Mouse (Mus musculus): ENCODE measurements at regions not wholly inside any gene's neighbourhood (a gene's known extent, or its start where the extent isn't known, plus 50 kb on each side); places are given as distances from the start of the nearest gene placed in this dataset.
"Not testable (repeated sequence)": the region's sequence is repeated elsewhere in the genome, so short reads cannot be mapped to it uniquely, and the experiment has no call there.

GRCm38 (mm10) chr14:47959366-47960280, 161.0 kb upstream of the Peli2 start:
- no peak overlapping the region for H3K9ac ChIP-seq (replicated peaks)
- H3K27ac ChIP-seq = no peak overlapping the region
- 49% methylated on average over 12 of the region's 12 CpGs for WGBS (ENCODE audit: insufficient replicate concordance)
- H3K36me3 ChIP-seq (replicated peaks; ENCODE audit: control insufficient read depth, insufficient read depth, low read depth) = no peaks in the 10 kb centered on the region
- no peak for DNase-seq (ENCODE audit: low read depth in 3 of 3, low spot score in 3 of 3)
- no peak for ATAC-seq (ENCODE audit: insufficient read depth)
- H3K27me3 ChIP-seq (ENCODE audit: control insufficient read depth, insufficient read depth, low read length) = no peaks in the 10 kb centered on the region
- H3K9me3 ChIP-seq (ENCODE audit: control insufficient read depth, low read length) = no peaks in the 10 kb centered on the region
- TF ChIP-seq EP300 (IDR thresholded peaks at IDR 0.05; ENCODE audit: low read depth) (no peak), CTCF (IDR thresholded peaks at IDR 0.05; ENCODE audit: low read depth) (no peak)
- H3K4me3 ChIP-seq (ENCODE audit: insufficient read depth in 1 of 2, low read depth in 2 of 2, low read length in 2 of 2) = no peak overlapping the region
- no peaks in the 10 kb centered on the region for H3K4me1 ChIP-seq (replicated peaks; ENCODE audit: control insufficient read depth in 2 of 2, insufficient read depth in 2 of 2, low read length in 1 of 2)
- no peak overlapping the region for H3K4me2 ChIP-seq (ENCODE audit: low read depth)

DNA sequence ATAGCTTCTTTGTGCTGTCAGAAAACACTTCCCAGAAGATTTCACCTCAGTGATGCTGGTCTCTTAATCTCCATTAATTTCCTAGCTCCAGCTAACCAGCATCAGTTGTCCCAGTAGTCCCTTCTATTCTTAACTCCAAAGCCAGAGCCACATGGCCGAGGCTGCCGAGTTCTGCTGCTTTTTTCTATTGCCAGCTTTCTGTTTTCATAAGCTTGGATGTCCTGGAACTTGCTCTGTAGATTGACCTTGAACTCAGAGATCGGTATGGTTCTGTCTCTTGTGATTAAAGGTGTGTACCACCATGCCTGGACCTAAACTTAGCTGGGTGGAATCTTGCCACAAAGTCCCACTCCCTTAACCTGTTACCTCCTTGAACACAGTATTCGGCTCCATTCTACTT, 155.8 kb upstream of the Peli2 start:
- not testable (repeated sequence) for H3K27me3 ChIP-seq (ENCODE audit: control insufficient read depth, insufficient read depth, low read length); DNase-seq (ENCODE audit: low read depth in 3 of 3, low spot score in 3 of 3); H3K36me3 ChIP-seq (replicated peaks; ENCODE audit: control insufficient read depth, insufficient read depth, low read depth); H3K4me1 ChIP-seq (replicated peaks; ENCODE audit: control insufficient read depth in 2 of 2, insufficient read depth in 2 of 2, low read length in 1 of 2); H3K4me3 ChIP-seq (ENCODE audit: insufficient read depth in 1 of 2, low read depth in 2 of 2, low read length in 2 of 2); H3K27ac ChIP-seq; H3K9ac ChIP-seq (replicated peaks); ATAC-seq (ENCODE audit: insufficient read depth); H3K9me3 ChIP-seq (ENCODE audit: control insufficient read depth, low read length); H3K4me2 ChIP-seq (ENCODE audit: low read depth)
- WGBS (ENCODE audit: insufficient replicate concordance) = 57% methylated on average over 4 of the region's 4 CpGs

- DNase-seq (ENCODE audit: low read depth in 3 of 3, low spot score in 3 of 3) (no peak), ATAC-seq (ENCODE audit: insufficient read depth) (no peak)
- 31% methylated on average over 1 of the region's 1 CpGs for WGBS (ENCODE audit: insufficient replicate concordance)
- no peak overlapping the region for H3K4me3 ChIP-seq (ENCODE audit: insufficient read depth in 1 of 2, low read depth in 2 of 2, low read length in 2 of 2)
- no peak for TF ChIP-seq EP300 (IDR thresholded peaks at IDR 0.05; ENCODE audit: low read depth)
- TF ChIP-seq CTCF (IDR thresholded peaks at IDR 0.05; ENCODE audit: low read depth) = no peak
- no peaks in the 10 kb centered on the region for H3K36me3 ChIP-seq (replicated peaks; ENCODE audit: control insufficient read depth, insufficient read depth, low read depth)
- no peaks in the 10 kb centered on the region for H3K4me1 ChIP-seq (replicated peaks; ENCODE audit: control insufficient read depth in 2 of 2, insufficient read depth in 2 of 2, low read length in 1 of 2)
- H3K27ac ChIP-seq = no peak overlapping the region
- H3K9ac ChIP-seq (replicated peaks) = no peak overlapping the region
- no peak overlapping the region for H3K4me2 ChIP-seq (ENCODE audit: low read depth)
- no peaks in the 10 kb centered on the region for H3K9me3 ChIP-seq (ENCODE audit: control insufficient read depth, low read length)
- no peaks in the 10 kb centered on the region for H3K27me3 ChIP-seq (ENCODE audit: control insufficient read depth, insufficient read depth, low read length)
Measured at GRCm38 (mm10) chr14:47969871-47970270, 150.8 kb upstream of the Peli2 start.

DNA sequence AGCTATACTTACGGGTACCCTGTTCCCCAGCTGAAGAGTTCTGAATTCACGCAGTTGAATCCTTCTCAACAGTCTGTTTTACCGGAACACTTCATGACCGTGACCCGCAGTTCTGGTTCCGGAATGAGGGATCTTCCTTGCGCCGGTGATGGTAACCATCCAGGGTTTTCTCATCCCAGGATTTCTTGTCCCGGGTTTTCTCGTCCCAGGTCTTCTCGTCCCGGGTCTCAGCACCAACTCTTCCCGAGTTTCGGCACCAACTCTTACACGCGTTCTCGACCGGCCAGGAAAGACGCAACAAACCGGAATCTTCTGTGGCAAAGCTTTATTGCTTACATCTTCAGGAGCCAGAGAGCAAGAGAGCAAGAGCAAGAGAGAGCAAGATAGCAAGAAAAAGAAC, 147.5 kb upstream of the Peli2 start:
- H3K4me3 ChIP-seq (ENCODE audit: insufficient read depth in 1 of 2, low read depth in 2 of 2, low read length in 2 of 2); H3K27me3 ChIP-seq (ENCODE audit: control insufficient read depth, insufficient read depth, low read length); H3K9ac ChIP-seq (replicated peaks); H3K27ac ChIP-seq; ATAC-seq (ENCODE audit: insufficient read depth); DNase-seq (ENCODE audit: low read depth in 3 of 3, low spot score in 3 of 3); H3K4me1 ChIP-seq (replicated peaks; ENCODE audit: control insufficient read depth in 2 of 2, insufficient read depth in 2 of 2, low read length in 1 of 2); H3K9me3 ChIP-seq (ENCODE audit: control insufficient read depth, low read length); H3K4me2 ChIP-seq (ENCODE audit: low read depth); H3K36me3 ChIP-seq (replicated peaks; ENCODE audit: control insufficient read depth, insufficient read depth, low read depth): not testable (repeated sequence)
- 85% methylated on average over 20 of the region's 20 CpGs for WGBS (ENCODE audit: insufficient replicate concordance)

DNA sequence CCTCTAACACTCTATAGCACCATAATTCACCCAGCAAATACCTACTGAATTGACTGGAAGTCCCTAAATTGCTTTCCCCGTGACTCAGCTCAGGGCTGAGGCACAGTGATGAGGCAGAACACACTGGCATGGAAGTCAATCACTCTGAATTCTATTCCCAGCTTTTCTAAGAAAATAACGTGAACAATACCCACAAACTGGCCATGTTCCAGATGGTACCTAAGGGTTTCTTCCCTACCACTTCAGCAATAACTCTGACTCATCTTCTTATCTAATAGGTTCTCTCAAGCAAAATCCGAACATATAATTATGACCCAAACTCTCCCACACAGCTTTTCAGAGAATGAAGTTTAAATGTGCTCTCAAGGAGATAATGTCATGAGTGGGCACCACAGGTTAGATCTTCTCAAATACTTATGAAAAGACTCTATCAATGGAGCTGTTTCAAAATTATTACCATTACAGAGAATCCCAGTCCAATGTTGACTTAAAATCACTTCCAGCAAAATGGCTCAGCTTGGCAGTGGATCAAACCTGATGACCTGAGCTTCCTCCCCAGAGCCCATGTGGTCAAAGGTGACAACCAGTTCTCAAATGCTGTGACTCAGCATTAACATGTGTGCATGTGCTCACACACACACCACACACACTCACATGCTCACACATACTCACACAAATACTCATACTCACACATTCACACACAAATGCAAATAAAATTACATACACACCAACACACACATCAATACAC, 137.5 kb upstream of the Peli2 start:
- Histone ChIP-seq H3K36me3 (replicated peaks; ENCODE audit: control insufficient read depth, insufficient read depth, low read depth) (no peaks in the 10 kb centered on the region), H3K27me3 (ENCODE audit: control insufficient read depth, insufficient read depth, low read length) (no peaks in the 10 kb centered on the region), H3K4me2 (ENCODE audit: low read depth) (no peak overlapping the region), H3K4me3 (ENCODE audit: insufficient read depth in 1 of 2, low read depth in 2 of 2, low read length in 2 of 2) (no peak overlapping the region), H3K9me3 (ENCODE audit: control insufficient read depth, low read length) (no peaks in the 10 kb centered on the region), H3K4me1 (replicated peaks; ENCODE audit: control insufficient read depth in 2 of 2, insufficient read depth in 2 of 2, low read length in 1 of 2) (no peaks in the 10 kb centered on the region), H3K27ac (no peak overlapping the region), H3K9ac (replicated peaks) (no peak overlapping the region)
- TF ChIP-seq CTCF (IDR thresholded peaks at IDR 0.05; ENCODE audit: low read depth) (no peak), EP300 (IDR thresholded peaks at IDR 0.05; ENCODE audit: low read depth) (no peak)
- DNase-seq (ENCODE audit: low read depth in 3 of 3, low spot score in 3 of 3) (no peak), ATAC-seq (ENCODE audit: insufficient read depth) (no peak)
- 49% methylated on average over 3 of the region's 3 CpGs for WGBS (ENCODE audit: insufficient replicate concordance)

Measured in liver, embryonic 14.5 days (tissue).